Mouse (Mus musculus) frontal cortex, postnatal 36 days (tissue): ENCODE results near the gene Ube2l3.
"Not testable (repeated sequence)": the region's sequence is repeated elsewhere in the genome, so short reads cannot be mapped to it uniquely, and the experiment has no call there.

Experiments used
- DNase-seq, 2 experiments: peaks; one replicate each; pipeline ENCODE4 v3.0.0; 2022; ENCODE audit warnings: low spot score in 2 of 2

Gene Ube2l3

DNA sequence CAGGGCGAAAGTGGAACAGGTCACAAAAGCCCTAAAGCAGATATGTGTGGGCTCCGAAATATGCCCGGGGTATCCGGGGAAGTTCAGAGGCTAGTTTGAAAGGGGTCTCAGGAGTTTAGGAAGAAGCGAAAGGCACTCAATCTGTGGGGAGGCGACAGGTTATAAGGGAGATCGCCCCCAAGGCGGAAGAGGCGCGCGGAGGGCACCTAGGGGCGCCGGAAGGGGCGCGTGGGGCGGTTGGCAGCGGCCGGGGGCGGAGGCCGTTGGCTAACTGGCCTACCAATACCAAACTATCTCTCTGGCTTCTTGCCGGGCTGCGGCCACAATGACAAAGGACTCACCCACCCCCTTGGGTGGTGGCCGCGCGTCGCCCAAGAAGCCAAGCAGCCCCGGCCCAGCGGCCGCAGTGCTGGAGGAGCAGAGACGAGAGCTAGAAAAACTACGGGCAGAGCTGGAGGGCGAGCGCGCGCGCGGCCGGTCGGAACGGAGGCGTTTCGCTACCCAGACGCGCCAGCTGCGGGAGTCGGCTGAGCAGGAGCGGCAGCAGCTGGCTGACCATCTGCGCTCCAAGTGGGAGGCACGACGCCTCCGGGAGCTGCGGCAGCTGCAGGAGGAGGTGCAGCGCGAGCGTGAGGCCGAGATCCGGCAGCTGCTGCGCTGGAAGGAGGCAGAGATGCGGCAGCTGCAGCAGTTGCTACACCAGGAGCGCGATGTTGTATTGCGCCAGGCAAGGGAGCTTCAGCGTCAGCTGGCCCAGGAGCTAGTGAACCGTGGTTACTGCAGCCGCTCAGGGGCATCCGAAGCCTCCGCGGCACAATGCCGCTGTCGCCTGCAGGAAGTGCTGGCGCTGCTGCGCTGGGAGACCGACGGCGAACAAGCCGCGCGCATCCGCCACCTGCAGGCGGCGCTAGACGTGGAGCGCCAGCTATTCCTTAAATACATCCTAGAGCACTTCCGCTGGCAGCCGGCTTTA is 6.2 kb upstream of the Ube2l3 start, which contains the start of gene Rimbp3:
Gene Rimbp3, plus strand, starts transcription at position 215 of the 973 bp plus-strand sequence.
- peak; percentile 85 to 88 for DNase-seq

DNA sequence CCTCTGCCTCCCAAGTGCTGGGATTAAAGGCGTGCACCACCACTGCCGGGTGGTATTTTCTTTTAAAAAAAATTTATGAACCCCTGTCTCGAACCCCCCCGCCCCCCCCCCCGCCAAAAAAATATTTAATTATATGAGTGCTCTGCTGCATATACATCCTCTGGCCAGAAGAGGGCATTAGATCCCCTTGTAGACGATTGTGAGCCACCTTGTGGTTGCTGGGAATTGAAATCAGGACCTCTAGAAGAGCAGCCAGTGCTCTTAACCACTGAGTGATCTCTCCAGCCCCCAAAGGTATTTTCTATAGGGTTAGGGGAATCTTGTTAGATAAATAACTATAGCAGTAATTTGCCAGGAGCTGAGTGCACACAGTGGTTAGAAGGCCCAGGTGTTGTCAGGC is 2.5 kb upstream of the Ube2l3 start:
- no peak for DNase-seq

DNA sequence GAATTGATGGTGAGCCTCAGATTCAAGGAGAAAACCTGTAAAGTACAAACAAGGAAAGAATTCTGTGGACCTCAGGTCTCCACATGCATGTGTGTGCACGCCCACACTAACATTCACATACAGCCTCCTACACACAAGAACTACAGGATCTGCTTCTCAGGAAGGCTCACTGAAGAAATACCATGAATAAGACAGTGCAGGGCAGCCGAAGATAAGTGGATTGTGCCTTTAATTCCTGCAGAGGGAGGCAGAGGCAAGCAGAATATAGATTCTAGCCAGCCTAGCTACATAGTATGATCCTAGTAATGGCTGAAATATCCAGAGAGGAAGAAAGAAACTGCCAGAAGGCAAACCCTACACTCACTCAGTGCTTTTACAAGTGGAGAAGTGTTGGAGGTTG is 472 bp downstream of the Ube2l3 start:
- peak in 1 of 2 experiments; percentile 20 for DNase-seq

DNA sequence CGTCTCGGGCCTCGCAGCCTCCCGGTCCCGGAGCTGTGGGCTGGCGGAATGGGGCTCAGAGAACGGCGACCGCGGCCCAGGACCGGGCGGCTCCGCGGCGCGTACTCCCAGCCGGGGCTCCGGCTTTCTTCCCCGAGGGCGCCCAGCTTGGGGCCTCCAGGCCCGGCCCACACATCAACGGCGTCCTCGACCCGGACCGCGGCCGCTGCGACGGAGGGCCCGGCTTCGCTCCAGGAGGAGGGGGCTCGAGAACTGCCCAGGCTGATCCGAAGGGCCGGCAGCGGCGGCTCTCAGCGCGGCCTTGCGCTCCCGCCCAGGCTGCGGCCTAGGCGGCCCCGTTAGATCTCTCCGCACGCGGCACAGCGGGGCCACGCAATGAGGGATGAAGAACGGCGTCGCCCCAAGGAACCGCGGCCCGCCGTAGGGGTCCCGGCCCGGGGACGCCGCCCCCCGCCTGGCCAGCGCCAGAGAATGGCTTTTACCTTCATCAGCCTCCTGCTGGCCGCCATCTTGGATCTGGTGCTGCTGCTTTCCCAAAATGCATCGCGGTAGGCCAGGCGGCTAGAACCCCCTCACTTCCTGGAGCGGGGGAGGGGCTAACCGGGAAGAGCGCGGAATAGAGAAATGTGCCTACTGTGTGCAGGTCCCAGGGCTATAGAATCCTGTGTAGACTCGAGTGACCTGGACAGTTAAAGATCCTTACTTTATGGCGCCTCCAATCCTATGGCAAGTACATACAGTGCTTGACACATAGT is 1.3 kb downstream of the Ube2l3 start:
- DNase-seq, result peak; percentile 84 to 87

DNA sequence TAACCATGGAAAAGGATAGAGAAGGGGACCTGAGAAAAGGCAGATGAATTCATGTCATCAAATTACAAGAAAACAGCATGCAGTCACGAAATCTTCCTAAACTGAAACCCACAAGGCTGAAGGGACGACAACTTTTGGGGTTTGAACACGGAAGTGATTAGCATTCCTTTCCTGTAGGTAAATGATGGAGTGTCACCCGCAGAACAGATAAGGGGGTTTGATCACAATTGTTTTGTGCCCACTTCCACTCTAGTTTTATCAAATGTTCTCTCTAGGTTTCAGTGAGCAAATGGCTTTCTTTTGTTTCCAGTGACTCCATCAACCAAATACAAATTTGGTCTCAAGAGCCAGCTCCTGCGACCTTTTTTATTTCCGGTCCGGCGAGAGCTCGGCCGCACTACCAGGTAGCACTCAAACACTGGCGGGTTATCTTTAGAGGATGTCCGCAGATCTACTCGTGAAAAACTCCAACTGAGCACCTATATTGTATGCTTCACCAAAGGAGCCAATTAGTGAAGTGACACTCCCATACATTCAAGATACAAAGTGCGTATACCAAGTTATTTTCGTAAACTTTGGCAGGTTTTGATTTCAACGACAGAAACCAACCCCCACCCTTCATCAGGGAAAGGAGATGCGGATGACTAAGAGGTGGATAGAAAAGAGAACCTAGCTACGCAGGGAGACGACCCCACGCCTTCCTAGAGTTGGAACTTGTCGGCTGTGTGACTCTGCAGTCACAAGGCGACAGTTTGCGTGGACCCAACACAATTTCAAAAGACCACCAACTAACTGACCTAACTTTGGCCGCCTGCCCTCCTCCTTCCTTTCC is 2.1 kb downstream of the Ube2l3 start:
- DNase-seq, result no peak

DNA sequence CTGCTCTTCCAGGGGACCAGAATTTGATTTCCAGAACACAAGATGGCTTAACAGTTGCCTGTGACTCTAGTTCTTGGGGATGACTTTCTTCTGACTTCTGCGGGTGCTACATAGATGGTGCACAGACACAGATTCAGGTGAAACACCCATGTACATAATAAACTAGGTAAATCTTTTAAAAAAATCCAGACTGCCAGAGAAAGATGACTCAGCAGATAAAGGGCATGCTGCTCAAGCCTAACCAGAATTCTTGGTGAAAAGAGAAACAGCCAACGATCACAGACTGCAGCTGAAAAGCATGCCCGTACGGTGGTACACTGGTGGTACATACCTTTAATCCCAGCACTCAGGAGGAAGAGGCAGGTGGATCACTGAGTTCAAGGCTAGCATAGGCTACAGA is 8.6 kb downstream of the Ube2l3 start:
- DNase-seq, result no peak

DNA sequence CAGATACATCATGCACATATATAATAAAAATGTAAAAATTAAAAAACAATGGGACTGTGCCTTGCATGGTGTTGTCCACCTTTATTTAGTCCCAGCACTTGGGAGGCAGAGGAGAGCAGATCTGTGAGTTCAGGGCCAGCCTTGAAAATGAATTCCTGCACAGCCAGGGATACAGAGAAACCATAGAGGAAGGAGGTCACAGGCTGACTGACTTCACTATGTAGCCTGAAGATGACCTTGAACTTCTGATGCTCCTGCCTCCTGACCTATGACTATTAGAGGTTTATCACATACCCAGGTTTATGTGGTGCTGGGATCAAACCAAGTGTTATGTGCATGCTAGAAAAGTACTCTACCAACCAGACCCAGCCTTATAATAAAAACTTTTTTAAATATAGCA is 17.0 kb downstream of the Ube2l3 start:
- DNase-seq, result no peak

DNA sequence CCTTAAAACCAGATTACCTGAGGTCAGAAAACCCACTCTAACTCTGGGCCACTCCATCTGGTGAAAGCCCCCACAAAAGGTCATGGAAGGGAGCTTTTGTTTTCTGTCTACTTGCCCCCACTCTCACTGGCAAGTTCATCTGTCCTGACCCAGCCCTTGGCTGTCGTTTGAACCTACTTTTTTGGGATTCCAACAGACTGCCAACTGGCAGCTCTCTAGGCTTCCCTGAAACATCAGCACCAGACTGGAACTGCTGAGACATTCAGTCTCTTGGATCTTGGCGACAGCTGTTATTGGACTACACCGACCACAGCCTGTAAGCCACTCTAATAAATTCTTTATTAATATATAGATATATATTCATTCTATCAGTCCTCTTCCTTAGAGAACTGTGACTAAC is 19.4 kb downstream of the Ube2l3 start:
- no peak for DNase-seq

DNA sequence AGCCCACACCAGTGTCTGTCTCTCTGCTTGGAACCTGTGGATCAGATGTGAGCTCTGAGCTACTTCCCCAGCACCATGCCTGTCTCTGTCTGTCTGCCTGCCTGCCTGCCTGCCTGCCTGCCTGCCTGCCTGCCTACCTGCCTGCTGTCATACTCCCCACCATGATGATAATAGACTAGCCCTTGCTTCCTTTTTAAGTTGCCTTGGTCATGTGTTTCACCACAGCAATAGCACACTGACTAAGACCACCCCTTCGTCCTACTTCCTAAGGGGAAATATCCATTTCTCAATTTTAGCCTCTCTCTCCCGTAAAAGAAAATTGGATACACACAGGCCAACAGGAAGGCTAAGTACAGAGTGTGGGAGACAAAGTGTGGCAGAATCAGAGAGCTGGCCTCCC is 20.3 kb downstream of the Ube2l3 start:
- DNase-seq, result no peak

DNA sequence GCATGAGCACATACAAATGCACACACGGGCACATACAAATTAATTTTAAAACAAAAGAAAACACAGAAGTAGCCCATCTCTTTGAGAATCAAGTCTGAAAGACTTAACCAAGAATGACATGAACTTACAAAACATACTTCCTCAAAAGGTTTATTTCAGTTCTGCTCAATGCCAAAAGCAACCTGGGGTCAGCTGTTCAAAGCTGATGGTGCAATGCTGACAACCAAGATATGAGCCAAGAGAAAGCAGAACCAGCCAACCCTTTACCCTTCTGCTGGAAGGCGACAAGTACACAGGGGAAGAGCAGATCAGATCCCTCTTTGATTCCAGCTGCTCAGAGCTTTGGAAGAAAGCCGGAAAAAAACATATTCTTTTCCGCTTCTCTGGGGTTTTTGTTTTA is 21.1 kb downstream of the Ube2l3 start:
- no peak for DNase-seq

DNA sequence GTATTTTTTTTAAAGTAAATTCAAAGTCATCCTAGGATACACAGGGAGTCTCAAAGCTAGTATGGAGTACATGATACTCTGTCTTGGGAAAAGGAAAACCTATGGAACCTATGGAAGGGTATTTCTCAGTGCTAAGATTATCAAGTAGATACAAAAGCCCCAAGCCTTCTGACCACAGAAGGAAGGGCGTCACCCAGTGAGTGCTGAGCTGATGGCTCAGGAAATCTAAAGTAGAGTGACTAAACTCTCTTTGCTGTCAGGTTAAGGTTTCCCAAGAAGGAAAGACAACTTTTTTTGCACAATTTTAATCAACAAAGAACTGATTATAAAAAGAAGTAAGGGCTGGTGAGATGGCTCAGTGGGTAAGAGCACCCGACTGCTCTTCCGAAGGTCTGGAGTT is 22.7 kb downstream of the Ube2l3 start:
- no peak for DNase-seq

DNA sequence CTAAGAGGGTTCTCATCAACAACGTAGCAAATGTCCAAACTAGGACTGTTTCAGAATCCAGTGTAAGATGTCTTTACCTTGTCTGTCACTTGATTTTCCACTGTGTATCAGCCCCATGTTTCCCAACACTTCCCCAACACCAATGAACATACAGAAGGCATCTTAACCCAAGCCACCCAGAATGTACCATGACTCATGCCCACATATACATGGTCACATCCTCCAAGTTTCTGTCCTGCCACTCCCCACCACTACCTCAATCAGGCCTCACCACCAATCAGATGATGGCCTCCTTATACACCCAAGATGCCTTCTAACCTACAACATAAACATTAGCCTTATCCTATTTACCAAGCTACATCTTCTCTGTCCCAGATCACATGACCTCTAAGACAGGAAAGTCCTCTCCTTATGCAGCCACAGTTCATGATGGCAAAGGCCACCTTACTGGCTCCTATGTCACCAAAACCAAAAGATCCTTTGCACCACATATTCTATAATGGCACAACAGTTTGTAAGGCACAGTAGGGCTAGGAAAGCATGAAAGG is 24.8 kb downstream of the Ube2l3 start:
- DNase-seq, result no peak

DNA sequence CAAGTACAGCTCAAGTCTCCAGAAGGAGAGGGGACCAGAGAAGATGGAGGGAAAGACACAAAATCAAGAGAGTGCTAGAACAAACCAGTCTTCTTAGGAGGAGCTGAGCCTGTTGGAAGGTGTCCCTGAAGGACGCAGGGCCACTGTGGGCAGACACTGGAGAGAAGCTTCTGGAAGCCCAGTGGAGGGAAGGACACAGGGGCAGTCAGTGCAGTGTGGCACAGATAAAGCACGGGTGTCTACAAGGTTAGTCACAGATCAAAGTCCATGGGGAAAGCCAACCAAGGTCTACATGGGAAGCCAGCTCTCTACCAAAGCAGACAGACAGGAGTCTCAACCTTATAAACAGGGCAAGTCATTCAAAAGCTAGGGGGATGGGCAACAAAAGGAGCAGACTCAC is 26.7 kb downstream of the Ube2l3 start:
- no peak for DNase-seq

DNA sequence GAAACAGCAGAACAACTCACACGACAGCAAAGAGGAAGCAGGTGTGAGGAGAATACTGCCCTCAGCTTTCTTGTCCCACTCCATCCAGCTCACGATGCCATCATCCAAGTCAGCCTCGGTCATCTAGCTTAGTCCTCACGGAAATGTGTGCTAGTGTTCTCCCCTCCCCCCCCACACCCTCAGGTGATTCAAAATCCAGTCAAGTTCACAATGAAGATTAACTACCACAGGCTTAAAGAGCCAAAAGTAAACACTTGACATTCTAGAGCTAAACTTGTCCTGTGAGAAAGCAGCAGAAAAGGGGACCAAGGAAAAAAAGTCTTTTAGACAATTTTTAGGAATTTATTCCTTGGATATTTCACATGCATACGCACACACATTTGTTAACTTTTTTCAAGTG is 34.4 kb downstream of the Ube2l3 start:
- no peak for DNase-seq

DNA sequence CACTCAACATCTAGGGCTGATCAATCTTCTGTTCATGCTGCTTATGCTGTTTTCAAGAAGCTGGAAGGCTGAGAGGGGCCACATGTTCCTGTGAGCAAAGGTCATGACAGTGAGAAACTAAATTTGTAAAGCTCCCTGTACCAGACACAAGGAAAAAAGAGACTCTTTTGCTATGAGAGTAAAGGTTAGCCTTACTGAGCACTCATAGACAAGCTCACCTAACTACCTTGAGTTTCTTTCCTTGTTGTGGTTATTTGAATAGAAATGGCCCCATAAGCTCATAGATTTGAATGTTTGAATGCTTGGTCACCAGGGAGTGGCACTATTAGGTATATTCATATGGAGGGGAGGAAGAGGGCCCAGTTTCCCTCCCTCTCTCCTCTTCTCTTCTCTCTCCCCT is 35.3 kb downstream of the Ube2l3 start:
- DNase-seq, result no peak

DNA sequence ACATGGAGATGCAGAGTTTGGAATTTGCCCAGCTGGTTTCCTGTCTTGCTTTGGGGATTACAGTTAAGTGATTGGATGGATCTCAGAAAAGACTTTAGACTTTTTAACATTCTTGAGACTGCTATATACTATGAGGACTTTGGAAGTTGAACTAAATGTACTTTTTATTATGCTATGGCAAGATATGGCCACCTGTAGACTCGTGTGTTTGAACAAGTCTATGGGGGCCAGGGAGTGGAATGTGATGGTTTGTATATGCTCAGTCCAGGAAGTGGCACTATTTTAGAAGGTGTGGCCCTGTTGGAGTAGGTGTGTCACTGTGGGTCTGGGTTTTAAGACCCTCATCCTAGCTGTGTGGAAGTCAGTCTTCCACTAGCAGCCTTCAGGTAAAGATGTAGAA is 37.0 kb downstream of the Ube2l3 start:
- DNase-seq, result not testable (repeated sequence)

DNA sequence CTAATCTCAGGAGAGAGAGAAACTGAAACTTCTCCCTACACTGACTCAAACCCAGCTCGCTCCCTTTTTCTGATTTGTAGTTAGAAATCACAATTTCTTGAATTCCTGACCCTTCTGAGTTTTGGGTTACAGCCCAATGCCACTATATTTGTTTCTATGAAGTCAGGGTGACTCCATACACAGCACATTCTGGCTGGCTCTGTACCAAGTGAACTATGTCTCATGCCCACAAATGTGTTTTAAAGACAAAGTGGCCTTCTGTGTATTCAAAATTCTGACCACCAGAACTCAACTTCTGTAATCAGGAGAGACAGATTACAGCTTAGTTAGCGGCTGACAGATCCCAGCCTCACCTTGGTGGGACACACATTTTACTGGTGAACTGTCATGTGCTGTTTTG is 48.1 kb downstream of the Ube2l3 start:
- no peak for DNase-seq

DNA sequence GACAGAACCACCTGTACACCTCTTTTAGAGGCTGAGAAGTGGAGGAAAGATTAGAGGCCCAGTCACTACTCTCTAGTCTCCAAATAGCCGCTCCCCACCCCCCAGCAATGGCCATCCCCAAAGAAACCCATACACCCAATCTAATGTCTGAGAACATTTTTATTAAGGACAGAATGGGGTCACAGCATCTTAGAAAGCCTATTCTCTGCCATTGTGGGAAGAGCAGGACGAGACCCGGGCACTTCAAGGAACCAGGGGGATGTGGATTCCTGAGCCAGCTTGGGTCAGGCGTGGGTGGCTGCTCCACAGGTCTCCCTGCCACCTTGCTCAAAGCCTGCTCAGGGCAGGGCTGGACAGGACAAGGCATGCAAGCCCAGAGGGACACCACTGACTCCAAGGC is 50.6 kb downstream of the Ube2l3 start:
- no peak for DNase-seq

DNA sequence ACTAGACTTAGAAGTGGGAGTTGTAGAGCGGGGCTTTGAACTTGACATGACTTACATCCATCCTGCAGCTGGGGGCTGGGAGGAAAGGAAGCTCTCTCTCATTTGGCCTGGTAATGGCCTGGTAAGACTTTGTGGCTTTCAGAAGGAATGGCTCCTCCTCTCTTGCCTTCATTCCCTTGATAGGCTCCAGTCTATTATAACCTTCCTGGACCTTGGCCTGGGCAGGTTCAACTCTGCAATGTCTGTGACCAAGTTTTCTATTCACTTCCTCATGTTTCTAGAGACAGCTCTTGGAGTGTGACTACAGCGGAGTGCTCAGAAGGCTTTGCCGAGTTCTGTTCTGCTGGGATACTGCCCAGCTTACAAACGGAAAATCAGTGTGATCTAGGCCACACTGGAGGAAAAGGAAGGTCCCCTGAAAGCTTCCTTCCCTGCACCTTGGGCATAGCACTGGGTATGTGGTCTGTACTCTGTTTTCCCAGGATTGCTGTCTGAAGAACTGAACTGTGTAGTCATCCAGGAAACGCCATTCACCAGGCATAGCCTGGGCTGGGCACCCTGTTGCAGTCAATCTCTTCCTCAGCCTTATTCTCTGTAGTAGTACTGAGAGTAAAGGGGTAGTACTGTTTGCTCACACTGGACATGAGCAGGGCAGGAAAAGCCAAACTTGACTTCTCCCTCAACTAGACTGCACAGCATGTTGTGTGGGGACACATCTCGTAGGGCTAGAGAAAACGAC is 51.8 kb downstream of the Ube2l3 start:
- DNase-seq, result no peak

DNA sequence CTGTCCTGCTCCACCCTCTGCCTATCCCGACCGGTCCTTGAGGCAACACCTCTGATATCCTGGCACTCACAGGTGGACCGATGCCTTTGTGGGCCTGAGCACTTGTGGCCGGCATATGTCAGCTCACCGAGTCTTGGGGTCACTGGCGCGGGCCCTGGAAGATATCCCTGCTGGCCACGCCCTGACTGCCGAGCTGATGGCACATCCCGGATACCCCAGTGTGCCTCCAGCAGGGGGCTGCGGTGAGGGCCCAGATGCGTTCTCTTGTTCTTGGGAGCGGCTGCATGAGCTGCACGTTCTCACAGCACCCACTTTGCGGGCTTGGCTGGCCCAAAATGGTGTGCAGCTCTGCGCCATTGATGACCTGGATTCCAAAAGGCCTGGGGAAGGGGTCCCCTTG is 54.4 kb downstream of the Ube2l3 start:
- DNase-seq, result no peak

DNA sequence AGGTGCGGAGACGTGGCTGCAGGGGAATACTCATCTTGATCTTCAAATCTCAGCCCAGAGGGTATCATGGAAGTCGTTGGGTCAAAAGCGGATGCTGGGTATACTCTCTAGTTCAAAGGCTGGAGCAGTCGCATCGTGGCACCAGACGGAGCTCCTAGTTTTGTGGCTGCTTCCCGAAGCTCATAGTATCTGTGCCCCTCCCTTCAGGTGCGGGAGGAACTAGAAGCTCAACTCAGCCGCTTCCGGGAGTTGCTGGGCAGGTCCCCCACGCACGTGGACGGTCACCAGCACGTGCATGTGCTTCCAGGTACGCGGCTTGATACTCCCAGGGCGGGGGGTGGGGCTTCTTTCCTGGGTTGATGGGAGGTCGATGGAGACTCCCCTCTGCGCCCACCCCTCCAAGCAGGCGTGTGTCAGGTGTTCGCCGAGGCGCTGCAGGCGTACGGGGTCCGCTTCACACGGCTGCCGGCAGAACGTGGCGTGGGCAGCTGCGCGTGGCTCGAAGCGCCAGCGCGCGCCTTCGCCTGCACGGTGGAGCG is 55.0 kb downstream of the Ube2l3 start:
- DNase-seq, result peak; percentile 24 to 36
